Mouse (Mus musculus): Measurements from ENCODE around the gene Chrm4. TPM values are rescaled to one million over a fixed set of nuclear protein-coding genes. Genes with fewer than 3 reads are reported as not detected.

The Chrm4 gene
- polyA plus RNA-seq, 1 experiment from 2014 or later = 1.0 TPM

DNA sequence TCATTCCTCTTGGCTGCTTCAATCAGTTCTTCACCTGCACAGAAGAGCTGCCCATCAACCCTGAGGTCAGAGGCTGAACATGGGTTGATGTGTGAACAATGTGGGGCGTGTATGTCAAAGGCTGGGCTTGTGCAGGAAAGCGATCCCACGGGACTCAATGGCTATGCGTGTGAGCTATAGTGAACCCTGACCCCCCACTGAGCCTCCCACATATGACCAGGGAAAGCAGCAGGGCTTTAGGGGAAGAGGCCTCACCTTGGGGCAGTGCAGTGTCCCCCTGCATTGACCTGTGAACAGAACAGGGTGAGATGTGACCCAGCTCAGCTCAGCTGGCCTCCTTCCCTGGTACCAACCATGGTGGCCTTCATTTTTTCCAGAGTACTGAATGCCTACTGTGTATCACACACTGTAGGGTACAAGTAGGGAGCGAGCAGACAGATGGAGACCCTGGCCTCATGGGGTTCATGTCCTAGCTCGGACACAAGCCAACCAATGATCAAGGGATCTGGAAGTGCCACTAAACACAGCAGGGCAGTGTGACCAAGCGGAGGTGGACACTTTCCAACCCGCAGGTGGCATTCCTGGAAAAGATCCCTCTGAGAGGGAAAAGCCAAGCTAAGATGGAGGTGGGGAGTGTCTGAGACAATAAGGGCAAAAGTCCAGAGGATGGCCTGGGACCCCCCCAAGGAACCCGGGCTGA lies 7.9 kb downstream of the Chrm4 start:
- H3K27ac ChIP-seq (replicated peaks) = peak overlapping the region; percentile 49; the same call in 1 of the 2 replicates
- H3K36me3 ChIP-seq = peaks cover 61% of the 10 kb centered on the region
- no peaks in the 10 kb centered on the region for H3K9me3 ChIP-seq (replicated peaks)
- DNase-seq (ENCODE audit: low spot score) = no peak
- WGBS = 90% methylated on average over 9 of the region's 9 CpGs
- H3K4me3 ChIP-seq = no peak overlapping the region
- no peaks in the 10 kb centered on the region for H3K27me3 ChIP-seq (ENCODE audit: low read depth, poor library complexity, severe bottlenecking)
- peaks cover 72% of the 10 kb centered on the region for H3K4me1 ChIP-seq

GRCm38 (mm10) chr2:91936154-91936553 lies 9.1 kb downstream of the Chrm4 start:
- Histone ChIP-seq H3K4me1 (peaks cover 66% of the 10 kb centered on the region), H3K27ac (replicated peaks) (0 out of 2 replicates have a peak overlapping the region, but pooled peaks have one; percentile 64), H3K4me3 (no peak overlapping the region), H3K9me3 (replicated peaks) (no peaks in the 10 kb centered on the region), H3K27me3 (ENCODE audit: low read depth, poor library complexity, severe bottlenecking) (no peaks in the 10 kb centered on the region), H3K36me3 (peaks cover 68% of the 10 kb centered on the region)
- no peak for DNase-seq (ENCODE audit: low spot score)
- 91% methylated on average over 7 of the region's 7 CpGs for WGBS

- WGBS = 82% methylated on average over 15 of the region's 15 CpGs
- DNase-seq (ENCODE audit: low spot score) = no peak
- Histone ChIP-seq H3K27ac (replicated peaks) (no peak overlapping the region), H3K4me1 (peaks cover 42% of the 10 kb centered on the region), H3K36me3 (peaks cover 70% of the 10 kb centered on the region), H3K4me3 (no peak overlapping the region), H3K9me3 (replicated peaks) (no peaks in the 10 kb centered on the region), H3K27me3 (ENCODE audit: low read depth, poor library complexity, severe bottlenecking) (no peaks in the 10 kb centered on the region)
These were observed 12.4 kb downstream of the Chrm4 start for GRCm38 (mm10) chr2:91939303-91939935.

- no peaks in the 10 kb centered on the region for H3K9me3 ChIP-seq (replicated peaks)
- H3K27me3 ChIP-seq (ENCODE audit: low read depth, poor library complexity, severe bottlenecking) = no peaks in the 10 kb centered on the region
- peaks cover 45% of the 10 kb centered on the region for H3K4me1 ChIP-seq
- DNase-seq (ENCODE audit: low spot score) = no peak
- H3K36me3 ChIP-seq = peaks cover 47% of the 10 kb centered on the region
- H3K4me3 ChIP-seq = no peak overlapping the region
- H3K27ac ChIP-seq (replicated peaks) = no peak overlapping the region; the same call in 1 of the 2 replicates
- 78% methylated on average over 6 of the region's 6 CpGs for WGBS
These were observed 15.3 kb downstream of the Chrm4 start for GRCm38 (mm10) chr2:91942356-91942755.

DNA sequence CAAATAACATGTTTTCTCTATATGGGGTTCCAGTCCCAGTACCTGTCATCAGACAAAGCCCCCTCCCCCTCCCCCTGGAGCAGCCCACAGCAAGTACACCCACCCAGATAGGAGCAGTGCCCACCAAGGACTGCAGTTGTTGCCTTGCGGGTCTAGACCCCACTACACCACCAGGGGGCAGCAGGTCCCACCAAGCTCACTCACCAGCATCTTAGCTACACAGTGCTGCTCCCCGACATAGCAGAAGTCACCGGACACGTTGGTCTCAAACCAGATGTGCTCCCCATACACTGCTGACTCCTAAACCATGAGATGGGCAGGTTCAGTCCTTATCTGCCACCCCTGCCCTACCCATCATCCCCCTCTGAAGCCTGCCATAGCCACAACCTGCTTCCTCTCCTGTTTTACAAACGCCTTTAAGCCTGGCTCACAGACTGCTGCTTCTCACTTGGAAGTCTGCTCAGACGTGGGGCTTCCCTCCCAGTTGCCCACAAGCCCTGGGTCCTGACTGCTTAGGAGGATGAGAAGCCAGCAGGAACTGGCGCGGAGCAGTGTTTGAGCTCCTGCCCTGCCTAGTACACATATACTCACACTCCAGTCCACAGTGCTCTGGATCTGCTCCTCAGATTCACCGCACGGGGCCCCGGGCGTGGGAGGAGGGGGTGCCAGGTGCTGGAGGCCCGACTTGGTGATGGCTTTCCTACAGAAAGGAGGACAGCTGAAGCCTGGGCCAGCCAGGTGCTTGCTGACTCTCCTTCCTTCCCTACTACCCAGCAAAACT lies 17.3 kb downstream of the Chrm4 start:
- peaks cover 27% of the 10 kb centered on the region for H3K36me3 ChIP-seq
- H3K9me3 ChIP-seq (replicated peaks) = no peaks in the 10 kb centered on the region
- DNase-seq (ENCODE audit: low spot score) = peak; percentile 80
- no peaks in the 10 kb centered on the region for H3K27me3 ChIP-seq (ENCODE audit: low read depth, poor library complexity, severe bottlenecking)
- 48% methylated on average over 13 of the region's 13 CpGs for WGBS
- H3K4me1 ChIP-seq = peaks cover 63% of the 10 kb centered on the region
- peak overlapping the region; percentile 19; the same call in 1 of the 2 replicates for H3K27ac ChIP-seq (replicated peaks)
- no peak overlapping the region for H3K4me3 ChIP-seq

DNA sequence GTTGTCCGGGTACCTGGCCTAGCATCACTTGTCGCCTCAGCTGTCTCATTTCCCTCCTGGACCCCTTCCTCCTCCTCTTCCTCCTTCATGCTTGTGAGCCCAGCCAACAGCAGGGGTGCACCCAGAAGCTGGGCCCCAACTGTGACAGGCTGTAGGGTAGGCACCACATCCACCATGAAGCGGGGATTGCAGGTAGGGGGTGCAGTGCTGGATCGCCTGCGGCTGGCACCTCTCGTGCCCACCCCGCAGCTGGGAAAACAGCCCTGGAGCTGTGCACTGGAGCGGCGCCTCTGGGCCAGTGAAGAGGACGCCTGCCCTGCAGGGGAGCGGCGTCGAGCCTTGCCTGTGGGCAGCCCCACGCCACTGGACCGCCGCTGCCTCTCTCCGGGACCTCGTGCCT lies 18.4 kb downstream of the Chrm4 start, which contains the start of gene Gm9821:
TSS of gene Gm9821 (plus strand) at position 221 of the 400 bp plus-strand sequence.
- peaks cover 16% of the 10 kb centered on the region for H3K36me3 ChIP-seq
- DNase-seq (ENCODE audit: low spot score) = no peak
- H3K27ac ChIP-seq (replicated peaks) = peak within 1 kb of the TSS; percentile 19; the same call in 1 of the 2 replicates
- no peaks in the 10 kb centered on the region for H3K9me3 ChIP-seq (replicated peaks)
- no peaks in the 10 kb centered on the region for H3K27me3 ChIP-seq (ENCODE audit: low read depth, poor library complexity, severe bottlenecking)
- peaks cover 65% of the 10 kb centered on the region for H3K4me1 ChIP-seq
- 87% methylated on average over 18 of the region's 18 CpGs for WGBS
- H3K4me3 ChIP-seq = no peak within 1 kb of the TSS

DNA sequence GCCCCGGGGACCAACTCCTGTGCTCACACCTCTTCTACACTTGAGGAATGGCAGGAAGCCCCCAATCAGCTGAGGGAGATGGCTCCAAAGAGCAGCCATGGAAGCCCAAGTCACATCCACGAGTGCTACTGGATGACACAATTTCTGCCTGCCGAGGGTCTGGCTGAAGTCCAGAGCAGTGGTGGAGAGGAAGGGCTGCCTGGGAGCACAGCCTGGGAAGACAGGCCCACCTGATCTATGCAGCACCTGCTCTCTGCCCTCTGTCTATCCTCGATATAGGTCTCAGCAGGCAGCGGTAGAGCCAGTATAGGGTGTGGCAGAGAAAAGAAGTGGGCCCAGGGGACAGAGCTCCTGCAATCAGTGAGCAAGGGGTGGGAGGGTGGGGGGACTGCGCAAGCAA lies 19.8 kb downstream of the Chrm4 start:
- Histone ChIP-seq H3K27ac (replicated peaks) (peak overlapping the region; percentile 79), H3K9me3 (replicated peaks) (no peaks in the 10 kb centered on the region), H3K36me3 (peaks cover 12% of the 10 kb centered on the region), H3K4me3 (no peak overlapping the region), H3K4me1 (peaks cover 69% of the 10 kb centered on the region), H3K27me3 (ENCODE audit: low read depth, poor library complexity, severe bottlenecking) (no peaks in the 10 kb centered on the region)
- WGBS = 80% methylated on average over 6 of the region's 6 CpGs
- no peak for DNase-seq (ENCODE audit: low spot score)

DNA sequence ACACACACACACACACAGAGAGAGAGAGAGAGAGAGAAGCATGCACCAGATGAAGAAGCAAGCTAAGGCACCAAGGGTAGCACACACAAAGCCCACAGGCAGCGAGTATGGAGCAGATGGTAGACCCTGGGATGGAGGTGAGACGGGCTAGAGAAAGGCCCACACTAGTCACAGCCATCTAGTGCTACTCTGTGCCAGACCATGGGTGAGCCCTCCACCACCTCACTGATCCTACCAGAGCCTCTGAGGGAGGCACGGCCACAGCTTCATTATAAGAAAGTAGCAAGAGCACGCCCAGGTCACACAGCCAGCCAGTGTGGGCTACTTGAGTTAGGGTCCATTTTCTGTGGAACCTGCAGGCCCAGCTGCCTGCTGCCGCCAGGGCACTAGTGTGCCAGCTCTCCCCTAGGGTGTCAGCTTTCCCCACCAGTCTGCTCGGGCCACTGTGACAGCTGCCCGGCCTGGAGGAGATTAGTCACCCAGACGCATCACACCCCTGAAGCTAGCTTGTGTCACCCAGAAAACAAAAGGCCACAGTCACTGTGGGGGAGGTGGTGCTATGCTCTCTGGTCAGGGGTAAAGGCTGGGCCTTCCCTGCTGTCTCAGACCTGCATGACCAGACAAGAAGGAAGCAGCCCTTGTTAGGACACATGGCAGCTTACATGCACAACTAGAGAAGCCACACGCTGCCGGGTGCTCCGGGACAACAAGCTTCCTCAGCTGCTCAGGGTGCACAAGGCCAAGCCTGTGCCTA lies 20.5 kb downstream of the Chrm4 start:
- Histone ChIP-seq H3K9me3 (replicated peaks) (no peaks in the 10 kb centered on the region), H3K4me1 (peaks cover 64% of the 10 kb centered on the region), H3K4me3 (peak overlapping the region; percentile 24; the same call in 1 of the 2 replicates), H3K36me3 (peaks cover 6% of the 10 kb centered on the region; the same call in 1 of the 2 replicates), H3K27ac (replicated peaks) (peak overlapping the region; percentile 79), H3K27me3 (ENCODE audit: low read depth, poor library complexity, severe bottlenecking) (no peaks in the 10 kb centered on the region)
- no peak for DNase-seq (ENCODE audit: low spot score)
- 57% methylated on average over 11 of the region's 11 CpGs for WGBS

GRCm38 (mm10) chr2:91948151-91948509 lies 21.1 kb downstream of the Chrm4 start:
- no peak for DNase-seq (ENCODE audit: low spot score)
- Histone ChIP-seq H3K4me3 (peak overlapping the region; percentile 24; the same call in 1 of the 2 replicates), H3K27me3 (ENCODE audit: low read depth, poor library complexity, severe bottlenecking) (no peaks in the 10 kb centered on the region), H3K4me1 (peaks cover 64% of the 10 kb centered on the region), H3K9me3 (replicated peaks) (no peaks in the 10 kb centered on the region), H3K27ac (replicated peaks) (peak overlapping the region; percentile 79), H3K36me3 (0 out of 2 replicates have a peak, but pooled peaks cover 6% of the 10 kb centered on the region)
- 76% methylated on average over 6 of the region's 6 CpGs for WGBS

- peaks cover 67% of the 10 kb centered on the region for H3K4me1 ChIP-seq
- no peaks in the 10 kb centered on the region for H3K27me3 ChIP-seq (ENCODE audit: low read depth, poor library complexity, severe bottlenecking)
- no peaks in the 10 kb centered on the region for H3K9me3 ChIP-seq (replicated peaks)
- no peak overlapping the region for H3K4me3 ChIP-seq
- WGBS = 88% methylated on average over 3 of the region's 3 CpGs
- H3K36me3 ChIP-seq = 0 out of 2 replicates have a peak, but pooled peaks cover 6% of the 10 kb centered on the region
- peak overlapping the region; percentile 79 for H3K27ac ChIP-seq (replicated peaks)
- no peak for DNase-seq (ENCODE audit: low spot score)
These were observed 21.8 kb downstream of the Chrm4 start for GRCm38 (mm10) chr2:91948792-91949241.

GRCm38 (mm10) chr2:91949411-91950274 lies 22.6 kb downstream of the Chrm4 start:
- Histone ChIP-seq H3K27ac (replicated peaks) (peak overlapping the region; percentile 79), H3K27me3 (ENCODE audit: low read depth, poor library complexity, severe bottlenecking) (no peaks in the 10 kb centered on the region), H3K4me1 (peaks cover 65% of the 10 kb centered on the region), H3K9me3 (replicated peaks) (no peaks in the 10 kb centered on the region), H3K36me3 (0 out of 2 replicates have a peak, but pooled peaks cover 6% of the 10 kb centered on the region), H3K4me3 (peak overlapping the region; percentile 30)
- DNase-seq (ENCODE audit: low spot score) = no peak
- WGBS = 81% methylated on average over 17 of the region's 17 CpGs
